Mouse (Mus musculus) lung, adult 2 months (tissue): ENCODE data around the gene Olfr770.

ENCODE experiments used
- CTCF ChIP-seq: fragments of 200-500 bp; IDR thresholded peaks from 2 replicates; pipeline ENCODE4 v1.5.1; 2011; ENCODE audit warnings: mild to moderate bottlenecking, low read length, control low read depth; ENCODE audit not compliant: insufficient read depth
- POLR2A ChIP-seq: fragments of 200-500 bp; IDR thresholded peaks from 2 replicates; pipeline ENCODE4 v1.6.1; 2011; ENCODE audit warnings: low read depth, mild to moderate bottlenecking, control low read depth, low read length, borderline replicate concordance; ENCODE audit errors: extremely low read depth

DNA sequence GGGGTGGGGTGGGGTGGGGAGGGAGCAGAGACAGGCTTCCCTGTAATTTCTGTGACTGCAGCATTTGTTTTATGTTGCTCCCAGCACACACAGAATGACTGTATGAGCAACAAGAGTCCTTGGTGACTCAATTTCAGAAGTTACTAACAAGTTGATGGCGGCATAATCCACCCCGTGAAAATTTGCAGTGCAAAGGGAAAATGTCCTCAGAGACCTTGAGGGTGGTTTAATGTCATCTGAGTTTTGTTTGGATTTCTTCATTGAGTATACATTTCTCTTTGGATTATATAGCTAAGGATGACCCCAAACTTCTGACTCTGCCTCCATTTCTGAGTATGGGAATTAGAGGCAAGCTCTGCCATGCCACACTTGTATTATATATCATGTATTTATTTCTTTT is 21.0 kb downstream of the Olfr770 start, which contains the start of gene Olfr769:
- no peak for TF ChIP-seq POLR2A
- no peak for TF ChIP-seq CTCF
